Mouse (Mus musculus) neural tube, embryonic 11.5 days (tissue): ENCODE data around the gene Gata2. TPM values are rescaled to one million over a fixed set of nuclear protein-coding genes. Genes with fewer than 3 reads are reported as not detected.

Experiments used
- ATAC-seq: fragments of 200-750 bp; cut with Nextera tagmentation; 2 replicates; pipeline ENCODE4 v1.8.0; 2017; ENCODE audit warnings: moderate number of reproducible peaks, mild to moderate bottlenecking, moderate TSS enrichment, moderate library complexity; ENCODE audit not compliant: insufficient read depth, low FRiP score, low TSS enrichment
- DNase-seq: peaks from one replicate; pipeline ENCODE4 v3.0.0-alpha.2; 2015; ENCODE audit warnings: low spot score
- H3K27ac ChIP-seq: fragments of 300-500 bp; sonication (generic); 2 replicates; pipeline ENCODE4 v1.5.1; 2014; ENCODE audit warnings: low read depth, mild to moderate bottlenecking, low read length
- H3K27me3 ChIP-seq: fragments of 300-500 bp; sonication (generic); 2 replicates; pipeline ENCODE4 v1.6.1; 2014; ENCODE audit warnings: mild to moderate bottlenecking, low read length, mixed read lengths; ENCODE audit not compliant: control insufficient read depth, insufficient read depth
- H3K36me3 ChIP-seq: fragments of 300-500 bp; sonication (generic); 2 replicates; pipeline ENCODE4 v1.6.1; 2014; ENCODE audit warnings: mild to moderate bottlenecking, low read length, moderate library complexity, mixed read lengths; ENCODE audit not compliant: control insufficient read depth, insufficient read depth
- H3K4me1 ChIP-seq: fragments of 300-500 bp; sonication (generic); 2 replicates; pipeline ENCODE4 v1.6.1; 2014; ENCODE audit warnings: low read length, mixed read lengths; ENCODE audit not compliant: control insufficient read depth, insufficient read depth
- H3K4me2 ChIP-seq: fragments of 300-500 bp; sonication (generic); 2 replicates; pipeline ENCODE4 v1.6.1; 2014; ENCODE audit warnings: low read depth, mild to moderate bottlenecking, moderate library complexity
- H3K4me3 ChIP-seq: fragments of 300-500 bp; sonication (generic); 2 replicates; pipeline ENCODE4 v1.5.1; 2014; ENCODE audit warnings: low read depth, low read length
- H3K9ac ChIP-seq: fragments of 300-500 bp; sonication (generic); 2 replicates; pipeline ENCODE4 v1.6.1; 2014; ENCODE audit warnings: mild to moderate bottlenecking, low read length
- H3K9me3 ChIP-seq: fragments of 300-500 bp; sonication (generic); 2 replicates; pipeline ENCODE4 v1.6.1; 2016; ENCODE audit warnings: low read length; ENCODE audit not compliant: control insufficient read depth
- WGBS: fragments of 180-500 bp; shearing (Covaris S2); extraction: QIAGEN DNeasy Blood & Tissue Kit; methylation state at CpG from one replicate; pipeline ENCODE4 v1.1.7; 2014; 5-methylcytosine and 5-hydroxymethylcytosine counted together
- polyA plus RNA-seq: library from polyadenylated mRNA; unstranded; fragments of >200 nt; fragmentation: Nextera tagmentation; extraction: Ambion mirVana; gene quantifications from 2 replicates; pipeline ENCODE4 v1.2.1, GENCODE M21; 2014

Gene Gata2
- polyA plus RNA-seq, 1 experiment from 2014 or later, result 8.3 TPM

DNA sequence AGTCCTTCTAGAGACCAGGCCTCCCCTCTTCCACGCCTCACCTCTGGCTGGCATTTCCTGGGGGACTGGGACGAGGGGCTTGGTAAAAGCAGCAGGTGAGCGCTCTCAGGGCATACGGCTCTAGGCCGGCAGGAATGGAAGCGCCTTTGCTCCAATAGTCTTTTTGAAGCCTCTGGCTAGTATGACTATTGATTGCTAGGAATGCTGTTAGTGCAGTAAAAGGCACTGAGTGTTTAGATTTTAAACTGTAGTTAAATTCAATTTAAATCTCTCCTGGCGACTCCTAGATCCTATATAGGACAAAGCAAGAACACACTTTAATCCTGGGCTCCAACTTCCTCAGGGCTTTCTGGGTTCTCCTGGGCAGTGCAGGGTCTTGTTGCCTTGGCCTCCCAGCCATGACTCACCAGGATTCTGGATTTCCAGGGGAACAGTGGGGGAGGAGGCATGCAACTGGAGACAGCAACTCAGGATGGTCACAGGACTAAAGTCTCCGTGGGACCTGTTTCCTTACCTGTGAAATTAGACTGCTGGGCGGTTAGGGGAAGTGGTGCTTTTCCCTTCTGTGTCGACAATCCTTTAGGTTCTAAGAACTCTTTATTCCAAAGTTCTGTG lies 10.2 kb downstream of the Gata2 start:
- no peaks in the 10 kb centered on the region for H3K36me3 ChIP-seq
- H3K9me3 ChIP-seq, result no peaks in the 10 kb centered on the region
- H3K9ac ChIP-seq, result no peak overlapping the region
- no peaks in the 10 kb centered on the region for H3K4me1 ChIP-seq
- H3K4me2 ChIP-seq, result no peak overlapping the region
- no peak overlapping the region for H3K4me3 ChIP-seq
- H3K27me3 ChIP-seq, result peaks cover 81% of the 10 kb centered on the region
- ATAC-seq (no peak), DNase-seq (no peak)
- no peak overlapping the region for H3K27ac ChIP-seq
- under 1% methylated on average over 10 of the region's 10 CpGs for WGBS

DNA sequence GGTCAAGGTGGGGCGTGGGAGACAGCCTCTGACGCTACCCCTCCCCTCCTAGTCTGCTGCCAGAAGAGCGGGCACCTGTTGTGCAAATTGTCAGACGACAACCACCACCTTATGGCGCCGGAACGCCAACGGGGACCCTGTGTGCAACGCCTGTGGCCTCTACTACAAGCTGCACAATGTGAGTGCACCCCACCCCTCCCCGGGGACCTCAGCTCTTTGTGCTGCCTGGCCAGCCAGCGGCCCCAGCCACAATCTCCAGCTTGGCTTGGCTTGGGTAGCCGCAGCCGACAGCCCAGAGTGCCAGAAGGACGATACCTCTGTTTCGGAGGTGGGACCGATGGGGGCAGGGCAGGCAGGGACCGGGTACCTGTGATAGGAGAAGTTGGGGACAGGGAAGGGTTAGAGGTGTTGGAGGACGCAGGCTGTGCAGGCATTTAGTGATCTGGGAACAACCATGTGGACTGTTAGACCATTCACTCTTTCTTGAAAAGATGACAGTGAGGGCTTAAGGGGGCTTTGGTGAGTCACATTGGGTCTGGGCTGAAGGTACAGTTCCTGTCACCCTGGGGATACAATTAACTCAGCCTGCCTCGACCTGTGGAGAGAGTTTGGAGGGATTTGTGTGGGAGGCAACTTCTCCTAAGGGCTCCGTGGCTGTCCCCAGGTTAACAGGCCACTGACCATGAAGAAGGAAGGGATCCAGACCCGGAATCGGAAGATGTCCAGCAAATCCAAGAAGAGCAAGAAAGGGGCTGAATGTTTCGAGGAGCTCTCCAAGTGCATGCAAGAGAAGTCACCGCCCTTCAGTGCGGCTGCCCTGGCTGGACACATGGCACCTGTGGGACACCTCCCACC lies 11.1 kb downstream of the Gata2 start:
- Histone ChIP-seq H3K9me3 (no peaks in the 10 kb centered on the region), H3K27ac (no peak overlapping the region), H3K4me3 (no peak overlapping the region), H3K4me2 (no peak overlapping the region), H3K27me3 (peaks cover 73% of the 10 kb centered on the region), H3K9ac (no peak overlapping the region), H3K36me3 (no peaks in the 10 kb centered on the region), H3K4me1 (no peaks in the 10 kb centered on the region)
- WGBS, result 5% methylated on average over 25 of the region's 25 CpGs
- ATAC-seq, result no peak
- DNase-seq, result peak; percentile 33

DNA sequence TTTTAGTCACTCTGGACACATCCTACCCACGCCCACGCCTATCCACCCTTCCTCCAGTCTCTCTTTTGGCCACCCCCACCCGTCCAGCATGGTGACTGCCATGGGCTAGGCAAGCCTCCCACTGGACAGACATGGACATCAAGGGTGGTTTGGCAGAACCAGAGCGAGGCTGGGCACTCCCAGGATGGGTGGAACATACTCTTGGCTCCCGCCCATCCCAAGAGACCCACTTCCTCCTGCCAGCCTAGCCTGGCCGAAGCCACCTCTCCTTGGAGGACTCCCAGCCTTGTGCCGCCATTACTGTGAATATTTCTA lies 11.7 kb downstream of the Gata2 start:
- 7% methylated on average over 7 of the region's 7 CpGs for WGBS

DNA sequence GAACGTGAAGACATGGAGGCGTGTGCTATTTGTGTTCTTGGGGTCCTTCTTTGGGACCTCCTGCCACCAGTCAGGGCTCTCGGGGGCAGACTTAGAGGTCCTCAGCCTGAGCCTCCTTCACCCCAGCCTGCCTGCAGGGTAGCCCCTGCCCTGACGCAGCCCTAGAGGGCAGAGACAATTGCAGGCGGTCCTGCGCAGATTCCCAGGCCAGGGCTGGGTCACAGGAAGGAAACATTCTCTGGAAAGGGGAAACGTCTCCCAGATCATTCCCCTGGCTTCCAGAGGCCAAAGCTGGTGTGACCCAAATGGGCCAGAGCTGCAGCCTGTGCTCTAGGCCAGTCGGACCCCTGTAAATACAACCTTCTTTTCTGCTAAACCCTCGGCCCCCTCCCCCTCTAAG lies 12.2 kb downstream of the Gata2 start:
- 7% methylated on average over 9 of the region's 9 CpGs for WGBS
- H3K27me3 ChIP-seq, result peaks cover 61% of the 10 kb centered on the region
- ATAC-seq, result no peak
- H3K27ac ChIP-seq, result no peak overlapping the region
- H3K36me3 ChIP-seq, result no peaks in the 10 kb centered on the region
- no peak overlapping the region for H3K4me3 ChIP-seq
- no peaks in the 10 kb centered on the region for H3K9me3 ChIP-seq
- DNase-seq, result peak; percentile 10
- H3K4me2 ChIP-seq, result no peak overlapping the region
- no peaks in the 10 kb centered on the region for H3K4me1 ChIP-seq
- H3K9ac ChIP-seq, result no peak overlapping the region

More for the DNA sequence above, 11.7 kb downstream of the Gata2 start:
- H3K36me3 ChIP-seq, result no peaks in the 10 kb centered on the region
- no peak overlapping the region for H3K9ac ChIP-seq
- H3K27ac ChIP-seq, result no peak overlapping the region
- no peak overlapping the region for H3K4me3 ChIP-seq
- DNase-seq (no peak), ATAC-seq (no peak)
- no peaks in the 10 kb centered on the region for H3K9me3 ChIP-seq
- H3K4me1 ChIP-seq, result no peaks in the 10 kb centered on the region
- no peak overlapping the region for H3K4me2 ChIP-seq
- H3K27me3 ChIP-seq, result peaks cover 67% of the 10 kb centered on the region

DNA sequence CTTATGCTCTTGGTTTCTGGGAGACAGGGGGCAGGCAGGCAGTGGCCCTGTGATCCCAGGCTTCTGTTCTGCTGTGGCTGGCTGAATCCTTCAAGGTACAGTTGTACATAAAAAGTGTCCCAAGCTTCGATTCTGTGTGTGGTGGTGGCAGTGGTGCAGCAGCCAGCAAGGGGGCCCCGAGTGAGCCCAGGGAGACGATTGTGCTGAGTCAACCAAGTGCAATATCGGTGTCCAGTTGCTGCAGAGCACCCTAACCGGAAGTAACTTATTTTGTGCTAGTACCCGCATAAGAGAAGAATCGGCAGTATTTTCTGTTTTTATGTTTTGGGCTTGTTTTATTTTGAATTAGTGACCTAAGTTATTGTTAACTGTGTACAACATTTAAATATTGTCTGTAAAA lies 12.9 kb downstream of the Gata2 start:
- ATAC-seq, result no peak
- DNase-seq, result peak; percentile 11
- H3K4me1 ChIP-seq, result no peaks in the 10 kb centered on the region
- H3K27me3 ChIP-seq, result peaks cover 55% of the 10 kb centered on the region
- 38% methylated on average over 7 of the region's 7 CpGs for WGBS
- H3K36me3 ChIP-seq, result no peaks in the 10 kb centered on the region
- H3K9ac ChIP-seq, result no peak overlapping the region
- no peak overlapping the region for H3K4me2 ChIP-seq
- H3K27ac ChIP-seq, result no peak overlapping the region
- H3K9me3 ChIP-seq, result no peaks in the 10 kb centered on the region
- no peak overlapping the region for H3K4me3 ChIP-seq

DNA sequence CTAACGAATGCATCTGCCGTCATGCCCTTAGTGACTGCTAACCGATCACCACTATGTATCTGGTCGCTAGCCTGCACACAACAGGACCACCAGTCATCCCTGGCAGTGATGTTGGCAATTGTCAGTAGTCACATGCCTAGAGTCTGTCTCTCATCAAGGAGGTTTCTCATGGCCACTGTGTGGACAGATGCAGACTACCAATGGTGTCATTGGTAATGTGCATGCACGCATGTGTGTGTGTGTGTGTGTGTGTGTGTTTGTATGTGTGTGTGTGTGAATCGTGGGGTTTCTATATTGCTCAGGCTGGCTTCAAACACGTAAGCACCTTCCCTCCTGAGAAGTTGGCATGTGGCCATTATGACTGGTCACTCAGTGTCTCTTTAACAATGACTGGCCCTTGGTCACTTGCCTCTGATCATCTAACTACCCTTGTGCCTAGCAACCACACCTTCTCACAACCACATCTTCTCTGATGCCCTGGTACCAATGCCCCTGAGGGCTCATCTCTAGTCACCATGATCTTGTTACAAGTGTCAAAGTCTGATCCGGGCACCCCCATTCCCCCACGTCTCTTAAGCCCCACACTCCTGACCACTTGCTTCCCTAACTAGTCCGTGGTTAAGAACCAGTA lies 13.8 kb downstream of the Gata2 start:
- 90% methylated on average over 10 of the region's 10 CpGs for WGBS
- no peak overlapping the region for H3K4me2 ChIP-seq

DNA sequence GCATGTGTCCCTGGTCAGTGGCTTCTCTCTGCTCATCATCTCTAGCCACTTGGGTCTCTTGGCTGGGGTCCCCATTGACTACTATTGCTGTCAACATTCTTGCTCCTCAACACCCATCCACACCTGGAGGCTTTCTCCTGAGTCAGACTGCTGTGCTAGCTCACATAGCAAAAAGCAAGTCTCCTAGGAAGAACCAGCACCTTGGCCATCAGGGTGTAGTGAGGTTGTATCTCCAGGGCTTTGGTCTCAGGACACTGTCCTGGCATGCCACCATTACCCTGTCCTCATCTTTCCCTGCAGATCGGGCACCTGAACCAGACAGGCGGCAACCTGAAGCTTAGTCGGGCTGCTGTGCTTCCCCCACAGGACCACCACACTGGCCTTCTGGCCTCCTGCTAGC lies 14.6 kb downstream of the Gata2 start:
- no peak overlapping the region for H3K4me2 ChIP-seq
- no peaks in the 10 kb centered on the region for H3K4me1 ChIP-seq

More for the DNA sequence above, 13.8 kb downstream of the Gata2 start:
- no peak for ATAC-seq
- DNase-seq, result peak; percentile 9
- no peaks in the 10 kb centered on the region for H3K4me1 ChIP-seq
- no peaks in the 10 kb centered on the region for H3K9me3 ChIP-seq
- no peak overlapping the region for H3K9ac ChIP-seq
- H3K36me3 ChIP-seq, result no peaks in the 10 kb centered on the region
- H3K27me3 ChIP-seq, result peaks cover 45% of the 10 kb centered on the region
- H3K27ac ChIP-seq, result no peak overlapping the region
- H3K4me3 ChIP-seq, result no peak overlapping the region

DNA sequence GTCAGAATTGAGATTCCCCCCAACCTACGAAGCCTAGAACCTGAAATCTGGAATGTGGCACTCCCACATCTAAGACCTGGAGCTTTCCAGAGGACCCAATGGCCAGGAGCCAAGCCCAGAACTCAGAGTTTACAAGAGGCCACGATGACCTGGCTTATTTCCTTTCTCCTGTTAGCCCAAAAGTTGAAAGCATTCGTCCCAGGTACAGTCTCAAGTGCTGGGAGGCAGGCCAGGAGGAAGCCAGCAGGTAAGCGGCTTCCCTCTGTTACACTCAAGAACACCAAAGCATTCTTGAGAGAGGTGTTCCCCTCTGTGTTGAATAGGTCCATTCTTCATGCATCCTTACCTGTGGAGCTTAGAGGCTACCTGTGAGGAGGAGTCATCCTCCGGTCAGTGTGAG lies 15.8 kb downstream of the Gata2 start:
- 78% methylated on average over 5 of the region's 5 CpGs for WGBS
- Histone ChIP-seq H3K4me3 (no peak overlapping the region), H3K36me3 (no peaks in the 10 kb centered on the region), H3K27me3 (peaks cover 27% of the 10 kb centered on the region), H3K9me3 (no peaks in the 10 kb centered on the region), H3K9ac (no peak overlapping the region), H3K27ac (no peak overlapping the region), H3K4me2 (no peak overlapping the region), H3K4me1 (no peaks in the 10 kb centered on the region)
- ATAC-seq, result no peak
- DNase-seq, result no peak

More for the DNA sequence above, 14.6 kb downstream of the Gata2 start:
- Histone ChIP-seq H3K4me3 (no peak overlapping the region), H3K27ac (no peak overlapping the region), H3K27me3 (peaks cover 38% of the 10 kb centered on the region), H3K36me3 (no peaks in the 10 kb centered on the region), H3K9ac (no peak overlapping the region), H3K9me3 (no peaks in the 10 kb centered on the region)
- 91% methylated on average over 3 of the region's 3 CpGs for WGBS
- ATAC-seq, result no peak
- no peak for DNase-seq
